Mouse (Mus musculus): ENCODE data around the gene BB287469. TPM values are rescaled to one million over a fixed set of nuclear protein-coding genes. Genes with fewer than 3 reads are reported as not detected.
"Not testable (repeated sequence)": the region's sequence is repeated elsewhere in the genome, so short reads cannot be mapped to it uniquely, and the experiment has no call there.

Gene BB287469
- total RNA-seq (2021), result not detected
- not detected in 2 replicates for polyA plus RNA-seq (2012; rRNA removed)
- long read RNA-seq, result 0 reads

DNA sequence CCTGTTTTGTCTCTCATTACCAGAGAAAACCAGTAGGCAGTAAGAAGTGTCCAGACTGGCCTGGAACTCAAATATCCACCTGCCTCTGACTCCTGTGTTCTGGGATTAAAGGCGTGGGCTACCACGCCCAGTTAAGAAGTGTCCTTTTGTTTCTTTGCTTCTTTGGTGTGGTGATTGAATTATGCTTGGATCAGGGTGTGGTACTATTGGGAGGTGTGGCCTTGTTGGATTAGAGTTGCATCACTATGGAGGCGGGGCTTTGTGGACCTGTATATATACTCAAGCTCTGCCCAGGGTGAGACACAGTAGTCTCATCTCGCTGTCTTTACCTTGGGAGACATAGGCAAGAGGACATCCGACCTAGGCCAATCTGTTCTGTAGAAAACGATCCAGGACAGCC is at the start of gene BB287469:
Gene BB287469 (plus strand): TSS at position 301 of the 400 bp plus-strand sequence.
- WGBS, result 77% methylated on average over 4 of the region's 6 CpGs
- H3K36me3 ChIP-seq (ENCODE audit: control insufficient read depth, insufficient read depth, low read length); H3K9ac ChIP-seq (ENCODE audit: low read depth, low read length); intact Hi-C loops (cut with DNase I); H3K27ac ChIP-seq; H3K4me1 ChIP-seq (ENCODE audit: control insufficient read depth, insufficient read depth, low read length); H3K27me3 ChIP-seq (ENCODE audit: control insufficient read depth, insufficient read depth, low read length); H3K79me2 ChIP-seq (replicated peaks; ENCODE audit: control insufficient read depth, insufficient read depth, low read length); H3K4me3 ChIP-seq; DNase-seq: not testable (repeated sequence)

DNA sequence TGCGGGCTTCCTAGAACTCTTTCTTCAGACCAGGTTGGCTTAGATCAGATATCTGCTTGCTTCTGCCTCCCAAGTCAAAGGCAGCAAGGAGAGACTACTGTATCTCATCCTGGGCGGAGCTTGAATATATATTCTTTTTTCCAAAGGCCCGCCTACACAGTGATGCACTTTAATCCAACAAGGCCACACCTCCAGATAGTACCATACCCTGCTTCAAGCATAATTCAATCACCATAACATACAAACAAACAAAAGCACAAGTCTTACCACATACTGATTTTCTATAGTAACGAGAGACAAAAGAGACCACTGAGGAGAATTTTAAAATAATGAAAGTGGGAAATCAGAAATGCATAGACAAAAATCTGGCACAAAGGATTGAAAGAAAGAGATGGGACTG is 40.7 kb upstream of the BB287469 start, which contains the start of gene Gm21319:
Gene Gm21319 (minus strand): TSS at position 101 of the 400 bp plus-strand sequence.
- H3K4me1 ChIP-seq (ENCODE audit: control insufficient read depth, insufficient read depth, low read length); H3K79me2 ChIP-seq (replicated peaks; ENCODE audit: control insufficient read depth, insufficient read depth, low read length); H3K4me3 ChIP-seq; H3K36me3 ChIP-seq (ENCODE audit: control insufficient read depth, insufficient read depth, low read length); H3K9ac ChIP-seq (ENCODE audit: low read depth, low read length); H3K27me3 ChIP-seq (ENCODE audit: control insufficient read depth, insufficient read depth, low read length); intact Hi-C loops (cut with DNase I); H3K27ac ChIP-seq; DNase-seq: not testable (repeated sequence)
- WGBS, result 75% methylated on average over 4 of the region's 4 CpGs

DNA sequence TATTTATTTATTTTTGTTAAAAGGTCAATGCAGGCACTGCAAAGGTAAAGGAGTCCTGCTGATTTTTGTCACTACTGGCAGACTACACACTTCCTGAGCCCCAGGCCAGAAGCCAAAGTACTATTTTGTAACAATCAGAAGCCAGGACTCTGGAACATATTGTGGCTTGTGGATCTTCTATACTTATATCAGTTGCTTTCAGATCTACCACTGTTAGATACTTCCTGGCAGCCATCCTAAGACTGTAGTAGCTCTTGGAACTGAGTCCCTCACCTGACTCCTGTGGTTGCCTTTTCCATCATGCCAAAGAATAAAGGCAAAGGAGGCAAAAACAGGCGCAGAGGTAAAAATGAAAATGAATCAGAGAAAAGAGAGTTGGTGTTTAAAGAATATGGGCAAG is 21.2 kb upstream of the BB287469 start, which contains the start of gene Gm21936:
Gene Gm21936 (plus strand): TSS at position 301 of the 400 bp plus-strand sequence.
- H3K36me3 ChIP-seq (ENCODE audit: control insufficient read depth, insufficient read depth, low read length); DNase-seq; H3K9ac ChIP-seq (ENCODE audit: low read depth, low read length); H3K79me2 ChIP-seq (replicated peaks; ENCODE audit: control insufficient read depth, insufficient read depth, low read length); H3K4me1 ChIP-seq (ENCODE audit: control insufficient read depth, insufficient read depth, low read length); intact Hi-C loops (cut with DNase I); H3K27me3 ChIP-seq (ENCODE audit: control insufficient read depth, insufficient read depth, low read length); H3K27ac ChIP-seq; H3K4me3 ChIP-seq: not testable (repeated sequence)
- 67% methylated on average over 1 of the region's 1 CpGs for WGBS

DNA sequence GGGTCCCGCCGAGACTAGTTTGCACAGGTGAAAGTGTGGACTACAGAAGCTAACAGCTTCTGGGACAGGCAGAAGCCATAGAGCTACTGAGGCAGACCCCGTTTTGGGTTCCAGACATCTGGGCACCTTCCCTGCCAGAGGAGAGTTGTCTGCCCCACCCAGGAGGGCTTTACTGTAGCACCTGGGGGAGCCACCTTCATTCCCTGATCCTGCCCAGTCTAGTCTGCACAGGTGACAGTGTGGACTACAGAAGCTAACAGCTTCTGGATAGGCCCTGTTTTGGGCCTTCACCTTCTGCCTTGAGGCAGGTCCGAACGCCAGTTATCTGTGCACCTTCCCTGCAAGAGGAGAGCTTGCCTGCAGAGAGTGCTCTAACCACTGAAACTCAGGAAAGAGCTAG is 18.4 kb upstream of the BB287469 start:
- DNase-seq; H3K4me1 ChIP-seq (ENCODE audit: control insufficient read depth, insufficient read depth, low read length); H3K9ac ChIP-seq (ENCODE audit: low read depth, low read length); intact Hi-C loops (cut with DNase I); H3K79me2 ChIP-seq (replicated peaks; ENCODE audit: control insufficient read depth, insufficient read depth, low read length); H3K27ac ChIP-seq; H3K4me3 ChIP-seq; H3K36me3 ChIP-seq (ENCODE audit: control insufficient read depth, insufficient read depth, low read length); H3K27me3 ChIP-seq (ENCODE audit: control insufficient read depth, insufficient read depth, low read length): not testable (repeated sequence)
- 74% methylated on average over 5 of the region's 5 CpGs for WGBS

DNA sequence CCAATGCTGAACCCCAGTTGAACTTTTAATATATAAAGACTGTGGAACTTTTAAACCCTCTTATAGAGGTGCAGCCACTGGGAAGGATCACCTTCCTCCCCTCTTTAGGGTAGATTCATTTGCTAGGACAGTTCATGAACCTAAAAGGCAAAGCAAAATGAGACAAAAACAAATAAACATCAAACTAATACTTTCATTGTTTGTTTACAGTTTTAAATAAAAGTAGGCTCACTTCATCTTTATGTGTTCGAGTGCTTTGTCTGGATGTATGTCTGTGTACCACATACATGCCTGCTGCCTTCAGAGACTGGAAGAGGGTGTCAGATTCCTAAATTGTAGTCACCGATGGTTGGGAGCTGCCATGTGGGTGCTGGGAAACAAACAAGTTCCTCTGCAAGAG is 25.9 kb downstream of the BB287469 start, which contains the start of gene Gm2001:
Gene Gm2001 (minus strand): TSS at position 101 of the 400 bp plus-strand sequence.
- H3K9ac ChIP-seq (ENCODE audit: low read depth, low read length); intact Hi-C loops (cut with DNase I); H3K79me2 ChIP-seq (replicated peaks; ENCODE audit: control insufficient read depth, insufficient read depth, low read length); H3K27ac ChIP-seq; H3K36me3 ChIP-seq (ENCODE audit: control insufficient read depth, insufficient read depth, low read length); H3K27me3 ChIP-seq (ENCODE audit: control insufficient read depth, insufficient read depth, low read length); DNase-seq; H3K4me3 ChIP-seq; H3K4me1 ChIP-seq (ENCODE audit: control insufficient read depth, insufficient read depth, low read length): not testable (repeated sequence)
- 57% methylated on average over 2 of the region's 2 CpGs for WGBS

DNA sequence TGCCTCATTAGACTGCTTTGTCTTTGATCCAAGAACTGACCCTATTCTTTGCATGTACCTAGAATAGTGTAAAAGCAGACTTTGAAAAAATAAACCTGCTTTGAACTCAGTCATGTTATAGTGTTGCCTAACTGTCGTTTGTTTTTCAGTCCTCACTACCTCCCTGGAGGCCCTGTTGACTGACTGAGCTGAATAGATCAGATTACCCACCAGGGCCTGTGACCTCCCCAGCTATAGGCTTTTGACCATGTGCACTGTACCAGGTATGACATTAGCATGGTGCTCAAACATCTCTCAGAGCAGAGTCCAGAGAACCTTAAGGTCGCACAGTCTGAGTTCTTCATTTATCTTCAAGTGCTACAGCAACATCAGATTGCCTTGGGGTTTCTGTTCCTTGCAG is 34.3 kb downstream of the BB287469 start:
- H3K27me3 ChIP-seq (ENCODE audit: control insufficient read depth, insufficient read depth, low read length); H3K4me1 ChIP-seq (ENCODE audit: control insufficient read depth, insufficient read depth, low read length); DNase-seq; H3K9ac ChIP-seq (ENCODE audit: low read depth, low read length); intact Hi-C loops (cut with DNase I); H3K4me3 ChIP-seq; H3K79me2 ChIP-seq (replicated peaks; ENCODE audit: control insufficient read depth, insufficient read depth, low read length); H3K27ac ChIP-seq; H3K36me3 ChIP-seq (ENCODE audit: control insufficient read depth, insufficient read depth, low read length): not testable (repeated sequence)
- WGBS, result no CpG with 5 or more reads among the region's 2 CpGs

DNA sequence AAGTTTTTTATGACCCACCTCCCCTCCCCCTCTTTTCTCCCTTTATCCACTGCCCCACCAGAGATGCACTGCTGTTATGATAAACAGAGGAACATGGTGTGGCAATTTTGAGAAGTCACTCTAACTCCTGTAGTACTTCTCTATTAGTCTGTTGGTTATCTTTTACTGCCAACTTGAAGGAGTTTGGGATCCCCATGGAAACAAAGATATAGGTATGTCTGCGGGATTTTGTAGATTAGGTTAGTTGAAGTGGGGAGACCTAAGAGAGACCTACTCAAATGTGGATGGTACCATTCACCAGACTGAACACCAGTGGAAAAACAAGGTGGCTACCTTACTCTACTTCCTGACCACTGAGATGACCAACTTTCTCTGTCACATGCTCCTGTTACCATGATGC is 39.7 kb downstream of the BB287469 start:
- DNase-seq; intact Hi-C loops (cut with DNase I); H3K9ac ChIP-seq (ENCODE audit: low read depth, low read length); H3K27ac ChIP-seq; H3K36me3 ChIP-seq (ENCODE audit: control insufficient read depth, insufficient read depth, low read length); H3K4me1 ChIP-seq (ENCODE audit: control insufficient read depth, insufficient read depth, low read length); H3K27me3 ChIP-seq (ENCODE audit: control insufficient read depth, insufficient read depth, low read length); H3K79me2 ChIP-seq (replicated peaks; ENCODE audit: control insufficient read depth, insufficient read depth, low read length); H3K4me3 ChIP-seq: not testable (repeated sequence)
- 50% methylated on average over 1 of the region's 1 CpGs for WGBS

DNA sequence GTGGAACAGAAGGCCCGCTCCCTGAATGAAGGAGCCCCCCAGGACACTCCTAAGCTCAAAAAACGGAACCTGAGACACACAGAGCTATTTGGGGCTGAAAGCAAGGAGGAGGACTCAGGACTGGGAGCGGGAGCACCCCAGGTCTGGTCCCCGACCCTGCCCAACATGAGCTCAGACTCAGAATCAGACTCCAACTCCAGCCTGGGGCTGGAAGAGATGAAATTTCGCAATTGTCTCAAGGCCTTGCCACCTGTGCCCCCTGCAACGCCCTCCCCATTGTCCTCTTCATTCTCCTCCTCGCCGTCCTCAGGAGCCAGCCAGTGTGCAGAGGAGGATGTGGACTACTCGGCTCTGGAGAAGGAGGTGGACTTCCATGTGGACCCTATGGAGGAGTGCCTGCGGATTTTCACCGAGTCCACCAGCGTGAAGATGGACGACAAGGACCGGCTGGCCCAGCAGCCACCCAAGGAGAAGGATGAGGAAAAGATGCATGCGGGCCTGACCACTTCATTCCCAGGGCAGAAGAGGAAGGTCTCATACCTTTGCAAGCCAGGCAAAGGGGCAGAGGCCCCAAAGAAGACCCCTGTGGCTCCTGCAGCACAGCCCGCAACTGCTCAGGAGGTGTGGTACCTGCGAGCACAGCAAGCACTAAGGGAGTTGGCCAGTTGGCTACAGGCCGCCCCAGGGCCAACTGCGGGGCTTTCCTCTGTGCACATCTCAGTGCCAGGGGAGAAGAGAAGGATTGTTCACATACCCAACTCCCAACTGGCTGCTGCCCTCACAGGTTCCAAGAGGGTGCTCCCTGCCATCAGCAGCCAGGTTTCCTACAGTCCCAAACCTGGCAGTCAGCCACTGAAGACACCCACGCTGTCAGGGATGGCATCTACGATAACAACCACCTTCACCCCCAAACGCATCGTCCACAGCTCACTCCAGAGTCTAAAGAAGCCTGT is 45.6 kb downstream of the BB287469 start:
- H3K79me2 ChIP-seq (replicated peaks; ENCODE audit: control insufficient read depth, insufficient read depth, low read length); H3K4me1 ChIP-seq (ENCODE audit: control insufficient read depth, insufficient read depth, low read length); intact Hi-C loops (cut with DNase I); H3K36me3 ChIP-seq (ENCODE audit: control insufficient read depth, insufficient read depth, low read length); H3K4me3 ChIP-seq; H3K27me3 ChIP-seq (ENCODE audit: control insufficient read depth, insufficient read depth, low read length); H3K27ac ChIP-seq; H3K9ac ChIP-seq (ENCODE audit: low read depth, low read length): not testable (repeated sequence)
- DNase-seq, result peak in 1 of 2 experiments; percentile 19
- 76% methylated on average over 23 of the region's 23 CpGs for WGBS

DNA sequence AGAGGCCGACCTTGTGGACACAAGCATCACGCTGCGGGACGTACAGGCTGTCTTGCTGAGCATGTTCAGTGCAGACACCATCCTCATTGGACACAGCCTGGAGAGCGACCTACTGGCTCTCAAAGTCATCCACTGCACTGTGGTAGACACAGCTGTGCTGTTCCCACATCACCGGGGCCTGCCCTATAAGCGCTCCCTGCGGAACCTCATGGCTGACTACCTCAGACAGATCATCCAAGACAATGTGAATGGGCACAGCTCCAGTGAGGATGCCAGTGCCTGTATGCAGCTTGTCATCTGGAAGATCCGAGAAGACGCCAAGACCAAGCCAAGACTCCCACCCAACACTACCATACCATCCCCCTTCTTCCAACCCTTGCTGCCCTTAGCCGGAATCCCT is 47.3 kb downstream of the BB287469 start:
- H3K36me3 ChIP-seq (ENCODE audit: control insufficient read depth, insufficient read depth, low read length); H3K27me3 ChIP-seq (ENCODE audit: control insufficient read depth, insufficient read depth, low read length); H3K4me1 ChIP-seq (ENCODE audit: control insufficient read depth, insufficient read depth, low read length); intact Hi-C loops (cut with DNase I); H3K27ac ChIP-seq; H3K9ac ChIP-seq (ENCODE audit: low read depth, low read length); DNase-seq; H3K79me2 ChIP-seq (replicated peaks; ENCODE audit: control insufficient read depth, insufficient read depth, low read length); H3K4me3 ChIP-seq: not testable (repeated sequence)
- 91% methylated on average over 10 of the region's 11 CpGs for WGBS

DNA sequence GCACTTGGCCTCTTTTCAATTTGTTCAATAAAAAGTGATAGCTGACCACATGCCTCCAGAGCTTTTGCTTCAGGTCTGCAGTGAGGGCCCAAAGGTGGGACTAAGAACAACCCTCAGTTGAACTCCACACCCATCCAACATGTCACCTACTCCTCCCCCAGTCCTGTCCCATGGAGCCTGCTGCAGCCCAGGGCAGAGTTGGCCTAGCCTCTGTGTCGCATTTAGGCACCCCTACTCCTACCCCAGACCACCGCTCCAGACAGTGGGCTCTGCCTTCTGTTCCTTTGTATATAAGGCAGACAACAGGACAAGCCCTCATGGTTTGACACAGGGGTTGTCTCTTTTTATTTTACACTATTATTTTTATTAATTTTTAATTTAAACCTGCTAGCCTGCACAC is 47.7 kb downstream of the BB287469 start:
- DNase-seq; H3K27ac ChIP-seq; H3K4me3 ChIP-seq; H3K79me2 ChIP-seq (replicated peaks; ENCODE audit: control insufficient read depth, insufficient read depth, low read length); intact Hi-C loops (cut with DNase I); H3K36me3 ChIP-seq (ENCODE audit: control insufficient read depth, insufficient read depth, low read length); H3K9ac ChIP-seq (ENCODE audit: low read depth, low read length); H3K4me1 ChIP-seq (ENCODE audit: control insufficient read depth, insufficient read depth, low read length); H3K27me3 ChIP-seq (ENCODE audit: control insufficient read depth, insufficient read depth, low read length): not testable (repeated sequence)
- 62% methylated on average over 2 of the region's 2 CpGs for WGBS

Measured in heart, adult 2 months (tissue).